Mouse (Mus musculus): ENCODE measurements at regions not wholly inside any gene's neighbourhood (a gene's known extent, or its start where the extent isn't known, plus 50 kb on each side); places are given as distances from the start of the nearest gene placed in this dataset.

GRCm38 (mm10) chr16:51906686-51907085, 124.3 kb upstream of the Cblb start:
- H3K4me1 ChIP-seq (ENCODE audit: control insufficient read depth in 1 of 2, insufficient read depth in 2 of 2, low read length in 2 of 2), result no peaks in the 10 kb centered on the region
- no peaks in the 10 kb centered on the region for H3K36me3 ChIP-seq (ENCODE audit: control insufficient read depth in 1 of 2, insufficient read depth in 2 of 2, low read length in 2 of 2)
- TF ChIP-seq E2F4 (IDR thresholded peaks at IDR 0.05; ENCODE audit: borderline replicate concordance, low read depth, low read length) (no peak), CTCF (IDR thresholded peaks at IDR 0.05 in 2 of 3, conservative IDR thresholded peaks at IDR 0.05 in 1 of 3; ENCODE audit: control insufficient read depth in 1 of 3, insufficient read depth in 1 of 3, low read depth in 2 of 3, low read length in 3 of 3, poor library complexity in 1 of 3, severe bottlenecking in 1 of 3) (no peak), RAD21 (IDR thresholded peaks at IDR 0.05; ENCODE audit: low read depth, low read length) (no peak), TAL1 (IDR thresholded peaks at IDR 0.05; ENCODE audit: low read length) (no peak), GATA1 (IDR thresholded peaks at IDR 0.05; ENCODE audit: low read depth, low read length) (no peak), CHD1 (IDR thresholded peaks at IDR 0.05; ENCODE audit: low read depth, low read length) (no peak), NRF1 (IDR thresholded peaks at IDR 0.05; ENCODE audit: insufficient read depth, low read depth, low read length, poor library complexity, severe bottlenecking) (no peak), TCF12 (IDR thresholded peaks at IDR 0.05; ENCODE audit: low read depth, low read length) (no peak), MAFK (IDR thresholded peaks at IDR 0.05; ENCODE audit: borderline replicate concordance, low read depth, low read length) (no peak), POLR2AphosphoS2 (IDR thresholded peaks at IDR 0.05; ENCODE audit: low read length) (no peak), CHD2 (IDR thresholded peaks at IDR 0.05; ENCODE audit: low read length) (no peak), JUND (IDR thresholded peaks at IDR 0.05; ENCODE audit: low read depth, low read length) (no peak), MYC (IDR thresholded peaks at IDR 0.05; ENCODE audit: low read depth, low read length) (no peak), POLR2AphosphoS5 (IDR thresholded peaks at IDR 0.05; ENCODE audit: borderline replicate concordance, low read depth, low read length) (no peak), HCFC1 (IDR thresholded peaks at IDR 0.05; ENCODE audit: low read depth, low read length) (no peak), NELFE (IDR thresholded peaks at IDR 0.05; ENCODE audit: low read depth, low read length) (no peak)
- H3K27me3 ChIP-seq (ENCODE audit: control insufficient read depth in 1 of 2, insufficient read depth in 2 of 2, low read length in 2 of 2), result no peaks in the 10 kb centered on the region
- no peak for DNase-seq (ENCODE audit: low read depth, low spot score)
- no peaks in the 10 kb centered on the region for H3K79me2 ChIP-seq (ENCODE audit: control insufficient read depth, insufficient read depth, low read length, poor library complexity)
- no peak overlapping the region for H3K27ac ChIP-seq (ENCODE audit: control insufficient read depth, low read depth, low read length)
- no peak overlapping the region for H3K9ac ChIP-seq (ENCODE audit: control insufficient read depth, low read depth, low read length, poor library complexity, severe bottlenecking)
- H3K9me3 ChIP-seq (replicated peaks; ENCODE audit: insufficient read depth, low read length), result no peaks in the 10 kb centered on the region
- no peak overlapping the region for H3K4me3 ChIP-seq (ENCODE audit: control insufficient read depth in 1 of 2, insufficient read depth in 1 of 2, low read depth in 2 of 2, low read length in 2 of 2)

- no peaks in the 10 kb centered on the region for H3K4me1 ChIP-seq (ENCODE audit: control insufficient read depth in 1 of 2, insufficient read depth in 2 of 2, low read length in 2 of 2)
- no peaks in the 10 kb centered on the region for H3K9me3 ChIP-seq (replicated peaks; ENCODE audit: insufficient read depth, low read length)
- no peak overlapping the region for H3K4me3 ChIP-seq (ENCODE audit: control insufficient read depth in 1 of 2, insufficient read depth in 1 of 2, low read depth in 2 of 2, low read length in 2 of 2)
- H3K9ac ChIP-seq (ENCODE audit: control insufficient read depth, low read depth, low read length, poor library complexity, severe bottlenecking), result no peak overlapping the region
- H3K79me2 ChIP-seq (ENCODE audit: control insufficient read depth, insufficient read depth, low read length, poor library complexity), result no peaks in the 10 kb centered on the region
- TF ChIP-seq GATA1 (IDR thresholded peaks at IDR 0.05; ENCODE audit: low read depth, low read length) (no peak), EP300 (IDR thresholded peaks at IDR 0.05; ENCODE audit: low read depth in 1 of 2, low read length in 2 of 2) (no peak), USF1 (IDR thresholded peaks at IDR 0.05; ENCODE audit: low read depth, low read length) (no peak), SIN3A (IDR thresholded peaks at IDR 0.05; ENCODE audit: low read length) (no peak), ZC3H11A (IDR thresholded peaks at IDR 0.05; ENCODE audit: low read depth, low read length) (no peak), TCF12 (IDR thresholded peaks at IDR 0.05; ENCODE audit: low read depth, low read length) (no peak), CHD1 (IDR thresholded peaks at IDR 0.05; ENCODE audit: low read depth, low read length) (no peak), RCOR1 (IDR thresholded peaks at IDR 0.05; ENCODE audit: low read depth, low read length) (no peak), ZMIZ1 (IDR thresholded peaks at IDR 0.05; ENCODE audit: low read depth, low read length) (no peak), SMC3 (IDR thresholded peaks at IDR 0.05; ENCODE audit: low read depth, low read length) (no peak), RAD21 (IDR thresholded peaks at IDR 0.05; ENCODE audit: low read depth, low read length) (no peak), MYC (IDR thresholded peaks at IDR 0.05; ENCODE audit: low read depth, low read length) (no peak), MEF2A (IDR thresholded peaks at IDR 0.05; ENCODE audit: extremely low read depth, insufficient replicate concordance, low read depth, low read length, poor library complexity, severe bottlenecking) (no peak), POLR2AphosphoS2 (IDR thresholded peaks at IDR 0.05; ENCODE audit: low read length) (no peak), NRF1 (IDR thresholded peaks at IDR 0.05; ENCODE audit: insufficient read depth, low read depth, low read length, poor library complexity, severe bottlenecking) (no peak), UBTF (IDR thresholded peaks at IDR 0.05; ENCODE audit: borderline replicate concordance, insufficient read depth, low read depth, low read length) (no peak), JUND (IDR thresholded peaks at IDR 0.05; ENCODE audit: low read depth, low read length) (no peak), MYB (IDR thresholded peaks at IDR 0.05; ENCODE audit: low read depth, low read length) (no peak), ELF1 (IDR thresholded peaks at IDR 0.05; ENCODE audit: low read depth, low read length) (no peak), ZKSCAN1 (IDR thresholded peaks at IDR 0.05; ENCODE audit: low read depth, low read length) (no peak)
- H3K27me3 ChIP-seq (ENCODE audit: control insufficient read depth in 1 of 2, insufficient read depth in 2 of 2, low read length in 2 of 2), result no peaks in the 10 kb centered on the region
- no peaks in the 10 kb centered on the region for H3K36me3 ChIP-seq (ENCODE audit: control insufficient read depth in 1 of 2, insufficient read depth in 2 of 2, low read length in 2 of 2)
- no peak overlapping the region for H3K27ac ChIP-seq (ENCODE audit: control insufficient read depth, low read depth, low read length)
- DNase-seq (ENCODE audit: low read depth, low spot score), result no peak
These were observed 121.0 kb upstream of the Cblb start for GRCm38 (mm10) chr16:51910046-51910445.
